In genomic region chr7:35380351-35380750, GRCm38 (mm10) we compare ENCODE assay signal across 22 mouse cellular contexts. TPM values are rescaled to one million over a fixed set of nuclear protein-coding genes. Genes with fewer than 3 reads are reported as not detected.
DNase-seq lines count a peak whose midpoint lies in the region; ATAC-seq and TF ChIP-seq lines count a peak whose summit lies in the region.
"Had no signal": no experiment of that assay in that cellular context is flagged by ENCODE, and none has a peak within 500 bp of the region (broad histone marks: within the 10 kb centered on the region; RNA-seq: fewer than 3 reads in every experiment).

No protein-coding gene starts in this region.

- peak; percentile 96 for DNase-seq in heart, adult 11 months
- DNase-seq in heart, postnatal 25 days (ENCODE audit: low spot score) = no peak
- DNase-seq in testis, postnatal 10 days (ENCODE audit: low spot score) = no peak
- peak; percentile 78 for DNase-seq in heart, postnatal 0 days (ENCODE audit: low spot score)
- DNase-seq in right cerebral cortex, postnatal 36 days (ENCODE audit: low spot score in 2 of 2) = no peak
- DNase-seq: adrenal gland, adult 2 months; cerebellum, adult 9-10 months; kidney, adult 18-20 months; kidney, postnatal 14 days; left cerebral cortex, postnatal 4 days; liver; thymus, adult 2 months had no signal

- no peak for TF ChIP-seq POLR2A in testis, adult 2 months (IDR thresholded peaks at IDR 0.05; ENCODE audit: control insufficient read depth, low read depth, low read length)

- no peak for TF ChIP-seq EP300 in heart, postnatal 0 days (IDR thresholded peaks at IDR 0.05; ENCODE audit: low read depth)

- H3K4me2 ChIP-seq in heart, postnatal 0 days (ENCODE audit: low read depth, low read length) = no peak overlapping the region
- H3K4me2 ChIP-seq in hindbrain, embryonic 13.5 days = no peak overlapping the region
- H3K4me2 ChIP-seq: embryonic facial prominence, embryonic 12.5 days; forebrain, embryonic 13.5 days had no signal

- no peak overlapping the region for H3K9ac ChIP-seq in heart, postnatal 0 days (replicated peaks; ENCODE audit: low read depth, low read length)
- no peak overlapping the region for H3K9ac ChIP-seq in hindbrain, embryonic 13.5 days
- H3K9ac ChIP-seq: embryonic facial prominence, embryonic 12.5 days; forebrain, embryonic 13.5 days had no signal

- H3K27me3 ChIP-seq in testis, adult 2 months (ENCODE audit: control insufficient read depth, insufficient read depth, low read length) = no peaks in the 10 kb centered on the region
- no peaks in the 10 kb centered on the region for H3K27me3 ChIP-seq in heart, postnatal 0 days (ENCODE audit: control insufficient read depth, insufficient read depth, low read length)
- no peaks in the 10 kb centered on the region for H3K27me3 ChIP-seq in hindbrain, embryonic 13.5 days
- H3K27me3 ChIP-seq: embryonic facial prominence, embryonic 12.5 days; forebrain, embryonic 13.5 days had no signal

- no peaks in the 10 kb centered on the region for H3K36me3 ChIP-seq in testis, adult 2 months (ENCODE audit: control insufficient read depth, insufficient read depth, low read length)
- H3K36me3 ChIP-seq in heart, postnatal 0 days (replicated peaks; ENCODE audit: control insufficient read depth, insufficient read depth, low read length) = no peaks in the 10 kb centered on the region
- no peaks in the 10 kb centered on the region for H3K36me3 ChIP-seq in hindbrain, embryonic 13.5 days
- H3K36me3 ChIP-seq: embryonic facial prominence, embryonic 12.5 days; midbrain, embryonic 10.5 days had no signal

- no peak for TF ChIP-seq CTCF in testis, adult 2 months (IDR thresholded peaks at IDR 0.05; ENCODE audit: control insufficient read depth, insufficient read depth, insufficient replicate concordance, low read depth, low read length)
- no peak for TF ChIP-seq CTCF in heart, postnatal 0 days (IDR thresholded peaks at IDR 0.05; ENCODE audit: low read depth)

- no peak overlapping the region for H3K4me3 ChIP-seq in testis, adult 2 months (ENCODE audit: control insufficient read depth, low read depth, low read length)
- no peak overlapping the region for H3K4me3 ChIP-seq in heart, postnatal 0 days (ENCODE audit: low read depth, low read length)
- H3K4me3 ChIP-seq in hindbrain, embryonic 13.5 days = no peak overlapping the region
- H3K4me3 ChIP-seq: embryonic facial prominence, embryonic 12.5 days; erythroblast, embryonic 14.5 days; forebrain, embryonic 13.5 days; midbrain, embryonic 10.5 days had no signal

- H3K27ac ChIP-seq in testis, adult 2 months (ENCODE audit: control insufficient read depth, insufficient read depth, low read depth, low read length) = peak overlapping the region; percentile 34; the same call in 1 of the 2 replicates
- peak overlapping the region; percentile 50; the same call in 1 of the 2 replicates for H3K27ac ChIP-seq in heart, postnatal 0 days (ENCODE audit: low read depth)
- H3K27ac ChIP-seq in hindbrain, embryonic 13.5 days = no peak overlapping the region
- H3K27ac ChIP-seq: embryonic facial prominence, embryonic 12.5 days; forebrain, embryonic 13.5 days; macrophage; midbrain, embryonic 10.5 days had no signal

- H3K9me3 ChIP-seq in heart, postnatal 0 days (replicated peaks; ENCODE audit: control insufficient read depth, low read length) = no peaks in the 10 kb centered on the region
- H3K9me3 ChIP-seq in hindbrain, embryonic 13.5 days = no peaks in the 10 kb centered on the region
- H3K9me3 ChIP-seq: embryonic facial prominence, embryonic 12.5 days; forebrain, embryonic 13.5 days; midbrain, embryonic 10.5 days had no signal

- peaks cover 6% of the 10 kb centered on the region for H3K4me1 ChIP-seq in testis, adult 2 months (ENCODE audit: control insufficient read depth, insufficient read depth, low read length)
- H3K4me1 ChIP-seq in heart, postnatal 0 days (ENCODE audit: control insufficient read depth, insufficient read depth) = peaks cover 7% of the 10 kb centered on the region; the same call in 1 of the 2 replicates
- H3K4me1 ChIP-seq in hindbrain, embryonic 13.5 days (replicated peaks) = 0 out of 2 replicates have a peak, but pooled peaks cover 4% of the 10 kb centered on the region
- H3K4me1 ChIP-seq: embryonic facial prominence, embryonic 12.5 days; forebrain, embryonic 13.5 days had no signal

- 21% methylated on average over 8 of the region's 8 CpGs for WGBS in heart, postnatal 0 days
- WGBS in hindbrain, embryonic 13.5 days = 91% methylated on average over 8 of the region's 8 CpGs

- ATAC-seq in heart, postnatal 0 days (ENCODE audit: insufficient read depth, low read depth) = peak; percentile 88
- ATAC-seq in CD4-positive, CD25-positive, alpha-beta regulatory T cell, adult 4 months = no peak
- no peak for ATAC-seq in hindbrain, embryonic 13.5 days (ENCODE audit: low FRiP score)
- ATAC-seq: forebrain, embryonic 13.5 days; hindbrain, embryonic 16.5 days had no signal

- intact Hi-C loops in heart, postnatal 25 days (cut with DNase I) = no loop called here

RNA-seq across cellular contexts. Expression of gene Faap24, which starts 16.3 kb away (rescaled TPM):
- 1 to 10 TPM; 1.6 to 2.1 TPM for total RNA-seq in heart, postnatal 25 days (2021)
- polyA plus RNA-seq in testis, adult 2 months (2012; rRNA removed) = 3.1 and 4.0 TPM in 2 replicates
- total RNA-seq in heart, postnatal 0 days (2014; rRNA removed; ENCODE audit: low replicate concordance) = 1.7 and 10.3 TPM in 2 replicates
- polyA plus RNA-seq in heart, postnatal 0 days (2015; fragmentation: Nextera tagmentation; extraction: Ambion mirVana) = 8.2 and 8.7 TPM in 2 replicates
- 10 to 100 TPM; 34.0 to 40.4 TPM for polyA plus RNA-seq in CD4-positive, CD25-positive, alpha-beta regulatory T cell, adult 4 months (2017; shearing (Covaris generic))
- 19.3 and 23.0 TPM in 2 replicates for polyA plus RNA-seq in hindbrain, embryonic 13.5 days (2015; fragmentation: Nextera tagmentation; extraction: Ambion mirVana)

RNA-seq across cellular contexts. Expression of gene Cep89, which starts 16.5 kb away (rescaled TPM):
- 10 to 100 TPM; 14.1 to 18.9 TPM for total RNA-seq in heart, postnatal 25 days (2021)
- polyA plus RNA-seq in testis, adult 2 months (2012; rRNA removed) = 95.0 and 104 TPM in 2 replicates
- 8.6 and 34.4 TPM in 2 replicates for total RNA-seq in heart, postnatal 0 days (2014; rRNA removed; ENCODE audit: low replicate concordance)
- polyA plus RNA-seq in heart, postnatal 0 days (2015; fragmentation: Nextera tagmentation; extraction: Ambion mirVana) = 21.6 and 22.7 TPM in 2 replicates
- polyA plus RNA-seq in CD4-positive, CD25-positive, alpha-beta regulatory T cell, adult 4 months (2017; shearing (Covaris generic)) = 10 to 100 TPM; 14.2 to 23.5 TPM
- 29.6 and 30.5 TPM in 2 replicates for polyA plus RNA-seq in hindbrain, embryonic 13.5 days (2015; fragmentation: Nextera tagmentation; extraction: Ambion mirVana)

RNA-seq across cellular contexts. Expression of gene Rhpn2, which starts 46.4 kb away (rescaled TPM):
- 1 to 10 TPM; 4.4 to 6.0 TPM for total RNA-seq in heart, postnatal 25 days (2021)
- 4.3 and 5.2 TPM in 2 replicates for polyA plus RNA-seq in testis, adult 2 months (2012; rRNA removed)
- 4.8 and 6.1 TPM in 2 replicates for total RNA-seq in heart, postnatal 0 days (2014; rRNA removed; ENCODE audit: low replicate concordance)
- 4.0 and 4.3 TPM in 2 replicates for polyA plus RNA-seq in heart, postnatal 0 days (2015; fragmentation: Nextera tagmentation; extraction: Ambion mirVana)
- under 1 TPM; 0.28 to 0.39 TPM for polyA plus RNA-seq in CD4-positive, CD25-positive, alpha-beta regulatory T cell, adult 4 months (2017; shearing (Covaris generic))
- 3.4 and 3.9 TPM in 2 replicates for polyA plus RNA-seq in hindbrain, embryonic 13.5 days (2015; fragmentation: Nextera tagmentation; extraction: Ambion mirVana)
- total RNA-seq: monocyte, adult 5-6 weeks had no signal
- polyA plus RNA-seq: macrophage had no signal

Comparison
In these comparisons a context has a peak if more than half of its experiments do, and no peak if none do; other contexts are left out.
1. DNase-seq: peak in heart, adult 11 months (single experiment) and heart, postnatal 0 days (single experiment); none in heart, postnatal 25 days (single experiment), testis, postnatal 10 days (single experiment) and right cerebral cortex, postnatal 36 days (0 of 2).